Comparison of ENCODE assay signal across 10 mouse cellular contexts in genomic region chr2:135712331-135712730, GRCm38 (mm10). TPM values are rescaled to one million over a fixed set of nuclear protein-coding genes. Genes with fewer than 3 reads are reported as not detected.
DNase-seq lines count a peak whose midpoint lies in the region; ATAC-seq and TF ChIP-seq lines count a peak whose summit lies in the region.
"Had no signal": no experiment of that assay in that cellular context is flagged by ENCODE, and none has a peak within 500 bp of the region (broad histone marks: within the 10 kb centered on the region; RNA-seq: fewer than 3 reads in every experiment).

No protein-coding gene starts in this region.

- no peaks in the 10 kb centered on the region for H3K36me3 ChIP-seq in lung, embryonic 16.5 days (ENCODE audit: control insufficient read depth, insufficient read depth, low read length)
- no peaks in the 10 kb centered on the region for H3K36me3 ChIP-seq in hindbrain, embryonic 15.5 days

- intact Hi-C loops in gastrocnemius, adult 2 months (cut with DNase I): no loop called here

- no peak for ATAC-seq in lung, embryonic 16.5 days (ENCODE audit: low read depth)
- ATAC-seq in hindbrain, embryonic 15.5 days (ENCODE audit: low FRiP score, low read depth): no peak

- H3K9me3 ChIP-seq in lung, embryonic 16.5 days (ENCODE audit: control insufficient read depth, low read length): no peaks in the 10 kb centered on the region
- no peaks in the 10 kb centered on the region for H3K9me3 ChIP-seq in hindbrain, embryonic 15.5 days

- H3K27ac ChIP-seq in gastrocnemius, adult 2 months: peak overlapping the region; percentile 75
- H3K27ac ChIP-seq in lung, embryonic 16.5 days (ENCODE audit: low read length): peak overlapping the region; percentile 77
- peak overlapping the region; percentile 22; the same call in 1 of the 2 replicates for H3K27ac ChIP-seq in hindbrain, embryonic 15.5 days (replicated peaks)
- H3K27ac ChIP-seq in olfactory bulb, adult 2 months (ENCODE audit: insufficient read depth, low read depth, low read length): peak overlapping the region; percentile 72
- H3K27ac ChIP-seq: macrophage had no signal

- no peak for TF ChIP-seq CTCF in gastrocnemius, adult 2 months (IDR thresholded peaks at IDR 0.05)
- TF ChIP-seq CTCF in olfactory bulb, adult 2 months (IDR thresholded peaks at IDR 0.05; ENCODE audit: insufficient read depth, low read depth, low read length): no peak

- peak overlapping the region; percentile 36; the same call in 1 of the 2 replicates for H3K4me3 ChIP-seq in gastrocnemius, adult 2 months
- H3K4me3 ChIP-seq in lung, embryonic 16.5 days (ENCODE audit: low read length): no peak overlapping the region
- no peak overlapping the region for H3K4me3 ChIP-seq in hindbrain, embryonic 15.5 days
- H3K4me3 ChIP-seq in olfactory bulb, adult 2 months (ENCODE audit: insufficient read depth, low read depth, low read length): no peak overlapping the region

- no peaks in the 10 kb centered on the region for H3K27me3 ChIP-seq in lung, embryonic 16.5 days (ENCODE audit: control insufficient read depth, insufficient read depth, low read depth, low read length)
- no peaks in the 10 kb centered on the region for H3K27me3 ChIP-seq in hindbrain, embryonic 15.5 days

- DNase-seq in gastrocnemius, adult 2 months: no peak
- DNase-seq in gastrocnemius, adult 8-10 months (ENCODE audit: low spot score in 2 of 2): no peak
- DNase-seq in lung, adult 18-20 months: no peak
- no peak for DNase-seq in cerebellum, postnatal 10 days
- DNase-seq in thymus, postnatal 14 days: no peak

- H3K9ac ChIP-seq in lung, embryonic 16.5 days (ENCODE audit: low read length): no peak overlapping the region
- H3K9ac ChIP-seq in hindbrain, embryonic 15.5 days: no peak overlapping the region

- no peak for TF ChIP-seq POLR2A in olfactory bulb, adult 2 months (IDR thresholded peaks at IDR 0.05; ENCODE audit: insufficient read depth, low read depth, low read length)

- WGBS in lung, embryonic 16.5 days: 40% methylated on average over 5 of the region's 5 CpGs
- 20% methylated on average over 5 of the region's 5 CpGs for WGBS in hindbrain, embryonic 15.5 days
- WGBS in olfactory bulb, adult 2 months: 12% methylated on average over 5 of the region's 5 CpGs

- no peak overlapping the region for H3K4me2 ChIP-seq in lung, embryonic 16.5 days (ENCODE audit: low read depth, low read length)
- H3K4me2 ChIP-seq in hindbrain, embryonic 15.5 days: peak overlapping the region; percentile 50; the same call in 1 of the 2 replicates

- peaks cover 32% of the 10 kb centered on the region for H3K4me1 ChIP-seq in lung, embryonic 16.5 days (replicated peaks; ENCODE audit: control insufficient read depth, insufficient read depth, low read length)
- H3K4me1 ChIP-seq in hindbrain, embryonic 15.5 days (replicated peaks): peaks cover 44% of the 10 kb centered on the region
- H3K4me1 ChIP-seq in olfactory bulb, adult 2 months (ENCODE audit: control insufficient read depth, insufficient read depth, low read length): peaks cover 16% of the 10 kb centered on the region

RNA-seq across cellular contexts. Expression of gene Plcb4, which starts 53.5 kb away (rescaled TPM):
- 10 to 100 TPM; 19.7 to 21.8 TPM for total RNA-seq in gastrocnemius, adult 2 months (2021)
- total RNA-seq in gastrocnemius, adult 8-10 months (2022): 10 to 100 TPM; 12.7 to 18.0 (median 15.4) TPM
- 16.4 and 22.1 TPM in 2 replicates for polyA plus RNA-seq in lung, embryonic 16.5 days (2015; fragmentation: Nextera tagmentation; extraction: Ambion mirVana)
- polyA plus RNA-seq in hindbrain, embryonic 15.5 days (2015; fragmentation: Nextera tagmentation; extraction: Ambion mirVana): 46.1 and 50.6 TPM in 2 replicates
- not detected in 2 replicates for polyA plus RNA-seq in olfactory bulb, adult 2 months (2012; ENCODE audit: insufficient read depth, insufficient read length, low replicate concordance, missing spikeins)
- total RNA-seq: MEL had no signal

Comparison
In these comparisons a context has a peak if more than half of its experiments do, and no peak if none do; other contexts are left out.
1. H3K27ac ChIP-seq: peak in every context shown above with its lines; median percentile 77 in lung, embryonic 16.5 days; 75 in gastrocnemius, adult 2 months; 72 in olfactory bulb, adult 2 months; 22 in hindbrain, embryonic 15.5 days.